Mouse (Mus musculus): ENCODE measurements around the gene Mbd5. TPM values are rescaled to one million over a fixed set of nuclear protein-coding genes. Genes with fewer than 3 reads are reported as not detected.

The Mbd5 gene
- polyA plus RNA-seq, 1 experiment from 2014 or later = 23.1 TPM

GRCm38 (mm10) chr2:48990322-48990721 lies 41.0 kb downstream of the Mbd5 start:
- no peak overlapping the region for H3K4me3 ChIP-seq
- H3K4me1 ChIP-seq (replicated peaks) = no peaks in the 10 kb centered on the region
- no peak overlapping the region for H3K27ac ChIP-seq (ENCODE audit: poor library complexity, severe bottlenecking)
- ATAC-seq (ENCODE audit: insufficient number of reproducible peaks, low FRiP score) = no peak
- H3K36me3 ChIP-seq = 0 out of 2 replicates have a peak, but pooled peaks cover 4% of the 10 kb centered on the region
- no peaks in the 10 kb centered on the region for H3K9me3 ChIP-seq (replicated peaks)
- WGBS = 82% methylated on average over 3 of the region's 3 CpGs
- H3K4me2 ChIP-seq = no peak overlapping the region
- no peaks in the 10 kb centered on the region for H3K27me3 ChIP-seq (replicated peaks)
- no peak overlapping the region for H3K9ac ChIP-seq

DNA sequence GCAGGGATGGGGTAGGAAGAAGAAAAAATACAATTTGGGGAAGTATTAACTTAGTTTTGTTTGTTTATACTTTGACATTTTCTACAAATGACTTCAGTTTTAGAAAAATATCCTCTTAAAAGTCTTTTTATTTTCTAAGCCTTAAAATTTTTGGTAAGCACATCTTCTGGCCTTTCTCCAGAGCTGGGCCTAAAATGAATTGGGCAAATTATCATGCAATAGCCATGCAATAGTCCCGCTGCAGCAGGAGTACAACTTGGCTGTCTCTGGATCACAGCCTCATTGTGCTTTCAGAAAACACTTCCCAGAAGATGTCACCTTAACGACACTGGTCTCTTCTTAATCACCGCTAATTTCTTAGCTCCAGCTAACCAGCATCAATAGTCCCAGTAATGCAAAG lies 91.2 kb downstream of the Mbd5 start:
- Histone ChIP-seq H3K4me3 (no peak overlapping the region), H3K36me3 (peaks cover 9% of the 10 kb centered on the region; the same call in 1 of the 2 replicates), H3K27me3 (replicated peaks) (no peaks in the 10 kb centered on the region), H3K27ac (ENCODE audit: poor library complexity, severe bottlenecking) (no peak overlapping the region), H3K9ac (no peak overlapping the region), H3K4me2 (no peak overlapping the region), H3K4me1 (replicated peaks) (no peaks in the 10 kb centered on the region), H3K9me3 (replicated peaks) (peaks cover 5% of the 10 kb centered on the region)
- no peak for ATAC-seq (ENCODE audit: insufficient number of reproducible peaks, low FRiP score)
- WGBS = 88% methylated on average over 3 of the region's 3 CpGs

GRCm38 (mm10) chr2:49050030-49050429 lies 100.7 kb downstream of the Mbd5 start:
- H3K27ac ChIP-seq (ENCODE audit: poor library complexity, severe bottlenecking) = no peak overlapping the region
- no peaks in the 10 kb centered on the region for H3K36me3 ChIP-seq
- no peaks in the 10 kb centered on the region for H3K9me3 ChIP-seq (replicated peaks)
- no peaks in the 10 kb centered on the region for H3K27me3 ChIP-seq (replicated peaks)
- peaks cover 5% of the 10 kb centered on the region for H3K4me1 ChIP-seq (replicated peaks)
- no peak overlapping the region for H3K9ac ChIP-seq
- ATAC-seq (ENCODE audit: insufficient number of reproducible peaks, low FRiP score) = no peak
- WGBS = 90% methylated on average over 4 of the region's 4 CpGs
- H3K4me2 ChIP-seq = no peak overlapping the region
- no peak overlapping the region for H3K4me3 ChIP-seq

- Histone ChIP-seq H3K36me3 (no peaks in the 10 kb centered on the region), H3K27me3 (replicated peaks) (no peaks in the 10 kb centered on the region), H3K9ac (no peak overlapping the region), H3K4me2 (no peak overlapping the region), H3K4me1 (replicated peaks) (no peaks in the 10 kb centered on the region), H3K4me3 (no peak overlapping the region), H3K9me3 (replicated peaks) (no peaks in the 10 kb centered on the region), H3K27ac (ENCODE audit: poor library complexity, severe bottlenecking) (no peak overlapping the region)
- no peak for ATAC-seq (ENCODE audit: insufficient number of reproducible peaks, low FRiP score)
These were observed 118.6 kb downstream of the Mbd5 start for GRCm38 (mm10) chr2:49067886-49068285.

- WGBS = 38% methylated on average over 4 of the region's 4 CpGs
- no peaks in the 10 kb centered on the region for H3K4me1 ChIP-seq (replicated peaks)
- H3K9ac ChIP-seq = no peak overlapping the region
- no peak for ATAC-seq (ENCODE audit: insufficient number of reproducible peaks, low FRiP score)
- no peaks in the 10 kb centered on the region for H3K9me3 ChIP-seq (replicated peaks)
- H3K4me2 ChIP-seq = no peak overlapping the region
- H3K27me3 ChIP-seq (replicated peaks) = no peaks in the 10 kb centered on the region
- H3K36me3 ChIP-seq = no peaks in the 10 kb centered on the region
- H3K4me3 ChIP-seq = no peak overlapping the region
- H3K27ac ChIP-seq (ENCODE audit: poor library complexity, severe bottlenecking) = no peak overlapping the region
These were observed 135.7 kb downstream of the Mbd5 start for GRCm38 (mm10) chr2:49084966-49085365.

DNA sequence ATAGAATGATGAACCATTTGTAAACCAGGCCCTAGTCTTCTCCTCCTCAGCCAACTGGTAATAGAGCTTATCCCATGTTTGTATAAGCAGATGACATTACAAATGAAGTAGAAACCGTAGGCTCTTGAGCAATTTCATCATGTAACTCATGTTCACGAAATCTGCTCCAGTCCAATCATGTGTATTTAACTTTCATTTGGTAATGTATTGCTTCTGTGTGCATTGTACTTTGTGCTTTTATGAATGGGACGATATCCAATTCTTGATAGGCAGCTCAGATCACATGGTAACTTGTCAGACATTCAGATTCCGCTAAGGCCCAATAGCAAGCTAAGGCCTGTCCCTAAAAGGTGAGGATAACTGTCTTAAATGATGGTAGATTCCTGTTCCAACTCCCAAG lies 141.5 kb downstream of the Mbd5 start:
- ATAC-seq (ENCODE audit: insufficient number of reproducible peaks, low FRiP score) = no peak
- H3K4me2 ChIP-seq = no peak overlapping the region
- no peaks in the 10 kb centered on the region for H3K27me3 ChIP-seq (replicated peaks)
- no peaks in the 10 kb centered on the region for H3K36me3 ChIP-seq
- H3K9me3 ChIP-seq (replicated peaks) = no peaks in the 10 kb centered on the region
- no peak overlapping the region for H3K9ac ChIP-seq
- H3K4me3 ChIP-seq = no peak overlapping the region
- no peak overlapping the region for H3K27ac ChIP-seq (ENCODE audit: poor library complexity, severe bottlenecking)
- H3K4me1 ChIP-seq (replicated peaks) = no peaks in the 10 kb centered on the region
- 93% methylated on average over 4 of the region's 4 CpGs for WGBS

DNA sequence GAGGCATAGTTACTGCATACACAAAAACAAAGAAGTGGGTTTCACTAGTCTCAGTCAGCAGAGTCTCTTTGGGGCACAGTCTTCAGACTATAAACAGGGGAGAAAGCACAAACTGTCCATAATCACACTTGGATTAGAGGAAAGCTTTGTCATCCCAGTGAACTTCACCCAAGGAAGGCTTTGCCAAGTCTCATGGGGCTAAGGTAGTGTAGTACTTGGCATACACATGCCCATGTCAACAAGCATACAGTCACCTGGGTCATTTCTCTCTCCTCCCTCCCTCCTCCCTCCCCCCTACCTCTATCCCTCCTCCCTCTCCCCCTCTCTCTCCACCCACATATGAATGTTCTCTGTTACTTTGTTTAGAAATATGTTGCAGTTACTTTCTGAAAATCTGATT lies 147.5 kb downstream of the Mbd5 start:
- Histone ChIP-seq H3K9ac (no peak overlapping the region), H3K4me2 (no peak overlapping the region), H3K27me3 (replicated peaks) (no peaks in the 10 kb centered on the region), H3K4me1 (replicated peaks) (no peaks in the 10 kb centered on the region), H3K36me3 (peaks cover 9% of the 10 kb centered on the region), H3K4me3 (no peak overlapping the region), H3K9me3 (replicated peaks) (no peaks in the 10 kb centered on the region; the same call in 1 of the 2 replicates), H3K27ac (ENCODE audit: poor library complexity, severe bottlenecking) (no peak overlapping the region)
- ATAC-seq (ENCODE audit: insufficient number of reproducible peaks, low FRiP score) = no peak

- Histone ChIP-seq H3K36me3 (no peaks in the 10 kb centered on the region), H3K4me3 (no peak overlapping the region), H3K9me3 (replicated peaks) (no peaks in the 10 kb centered on the region), H3K4me1 (replicated peaks) (no peaks in the 10 kb centered on the region), H3K27me3 (replicated peaks) (no peaks in the 10 kb centered on the region), H3K27ac (ENCODE audit: poor library complexity, severe bottlenecking) (no peak overlapping the region), H3K4me2 (no peak overlapping the region), H3K9ac (no peak overlapping the region)
- ATAC-seq (ENCODE audit: insufficient number of reproducible peaks, low FRiP score) = no peak
These were observed 159.6 kb downstream of the Mbd5 start for GRCm38 (mm10) chr2:49108906-49109305.

- Histone ChIP-seq H3K4me2 (no peak overlapping the region), H3K4me1 (replicated peaks) (0 out of 2 replicates have a peak, but pooled peaks cover 4% of the 10 kb centered on the region), H3K4me3 (no peak overlapping the region), H3K9me3 (replicated peaks) (0 out of 2 replicates have a peak, but pooled peaks cover 2% of the 10 kb centered on the region), H3K27ac (ENCODE audit: poor library complexity, severe bottlenecking) (no peak overlapping the region), H3K27me3 (replicated peaks) (no peaks in the 10 kb centered on the region), H3K36me3 (0 out of 2 replicates have a peak, but pooled peaks cover 3% of the 10 kb centered on the region), H3K9ac (no peak overlapping the region)
- no peak for ATAC-seq (ENCODE audit: insufficient number of reproducible peaks, low FRiP score)
- 83% methylated on average over 6 of the region's 6 CpGs for WGBS
These were observed 170.6 kb downstream of the Mbd5 start for GRCm38 (mm10) chr2:49119875-49120274.

- Histone ChIP-seq H3K4me1 (replicated peaks) (0 out of 2 replicates have a peak, but pooled peaks cover 4% of the 10 kb centered on the region), H3K36me3 (0 out of 2 replicates have a peak, but pooled peaks cover 3% of the 10 kb centered on the region), H3K9ac (no peak overlapping the region), H3K27ac (ENCODE audit: poor library complexity, severe bottlenecking) (no peak overlapping the region), H3K9me3 (replicated peaks) (0 out of 2 replicates have a peak, but pooled peaks cover 2% of the 10 kb centered on the region), H3K4me3 (no peak overlapping the region), H3K4me2 (no peak overlapping the region), H3K27me3 (replicated peaks) (no peaks in the 10 kb centered on the region)
- 87% methylated on average over 3 of the region's 3 CpGs for WGBS
- ATAC-seq (ENCODE audit: insufficient number of reproducible peaks, low FRiP score) = no peak
These were observed 172.3 kb downstream of the Mbd5 start for GRCm38 (mm10) chr2:49121603-49122002.

DNA sequence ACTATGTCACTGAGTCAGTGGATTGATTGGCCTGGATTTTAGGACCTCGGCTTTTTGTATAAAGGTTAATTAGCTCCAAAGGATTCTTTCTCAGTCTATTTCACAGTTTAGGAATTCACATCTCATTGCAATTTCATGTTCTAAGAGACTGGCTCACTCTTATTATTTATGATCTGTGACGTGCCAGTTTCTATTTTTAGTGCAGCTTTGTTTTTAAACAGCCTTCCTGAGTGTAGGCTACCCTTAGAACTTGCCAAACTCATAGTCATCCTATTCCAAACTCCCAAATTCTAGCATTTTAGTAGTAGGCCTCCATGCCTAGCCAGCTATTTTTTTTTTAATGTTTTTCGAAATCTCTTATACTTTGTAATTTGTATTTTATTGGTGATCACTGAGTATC lies 192.9 kb downstream of the Mbd5 start:
- no peak overlapping the region for H3K9ac ChIP-seq

GRCm38 (mm10) chr2:49153649-49154048 lies 204.3 kb downstream of the Mbd5 start:
- H3K4me1 ChIP-seq (replicated peaks) = no peaks in the 10 kb centered on the region
- H3K9me3 ChIP-seq (replicated peaks) = no peaks in the 10 kb centered on the region
- H3K4me2 ChIP-seq = no peak overlapping the region
- 60% methylated on average over 1 of the region's 1 CpGs for WGBS
- H3K27ac ChIP-seq (ENCODE audit: poor library complexity, severe bottlenecking) = no peak overlapping the region
- no peaks in the 10 kb centered on the region for H3K36me3 ChIP-seq
- H3K9ac ChIP-seq = no peak overlapping the region
- no peak for ATAC-seq (ENCODE audit: insufficient number of reproducible peaks, low FRiP score)
- H3K27me3 ChIP-seq (replicated peaks) = no peaks in the 10 kb centered on the region
- H3K4me3 ChIP-seq = no peak overlapping the region

More for the DNA sequence above, 192.9 kb downstream of the Mbd5 start:
- Histone ChIP-seq H3K36me3 (no peaks in the 10 kb centered on the region), H3K4me2 (no peak overlapping the region), H3K4me1 (replicated peaks) (no peaks in the 10 kb centered on the region), H3K27ac (ENCODE audit: poor library complexity, severe bottlenecking) (no peak overlapping the region), H3K4me3 (no peak overlapping the region), H3K9me3 (replicated peaks) (no peaks in the 10 kb centered on the region), H3K27me3 (replicated peaks) (no peaks in the 10 kb centered on the region)
- ATAC-seq (ENCODE audit: insufficient number of reproducible peaks, low FRiP score) = no peak
- 63% methylated on average over 3 of the region's 3 CpGs for WGBS
